11 mouse cellular contexts compared by ENCODE assay signal in the genomic region with DNA sequence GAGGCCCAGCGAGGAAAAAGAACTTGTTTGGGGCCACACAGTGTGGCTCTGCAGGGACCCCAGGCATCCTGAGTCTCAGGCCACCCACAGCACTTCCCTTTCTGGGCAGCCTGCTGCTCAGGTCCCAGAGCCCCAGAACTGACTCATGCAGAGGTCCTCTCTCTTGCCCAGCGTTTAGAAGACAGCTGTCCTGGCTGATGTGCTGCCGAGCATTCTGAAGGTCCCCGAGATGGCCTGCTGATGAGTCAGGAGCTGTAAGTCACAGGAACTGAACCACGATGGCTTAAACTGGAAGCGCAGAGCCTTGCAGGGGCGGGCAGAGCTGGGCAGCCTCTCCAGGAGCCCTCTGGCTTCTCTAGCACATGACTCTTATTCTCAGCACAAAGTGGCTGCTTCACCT. TPM values are rescaled to one million over a fixed set of nuclear protein-coding genes. Genes with fewer than 3 reads are reported as not detected.
A peak's percentile ranks its signal among the peaks of the same experiment; 100 is the strongest.
DNase-seq lines count a peak whose midpoint lies in the region; ATAC-seq and TF ChIP-seq lines count a peak whose summit lies in the region.
"Had no signal": no experiment of that assay in that cellular context is flagged by ENCODE, and none has a peak within 500 bp of the region (broad histone marks: within the 10 kb centered on the region; RNA-seq: fewer than 3 reads in every experiment).

No protein-coding gene starts in this region.

- H3K9me3 ChIP-seq in heart, embryonic 11.5 days (replicated peaks; ENCODE audit: control insufficient read depth, low read length), result no peaks in the 10 kb centered on the region
- H3K9me3 ChIP-seq in embryonic facial prominence, embryonic 15.5 days (replicated peaks), result no peaks in the 10 kb centered on the region
- H3K9me3 ChIP-seq: embryonic facial prominence, embryonic 12.5 days; heart, embryonic 15.5 days had no signal

- TF ChIP-seq CTCF in heart, adult 2 months (IDR thresholded peaks at IDR 0.05), result no peak

- no peak for TF ChIP-seq EP300 in heart, adult 2 months (IDR thresholded peaks at IDR 0.05; ENCODE audit: insufficient read depth, low read depth, low read length)

- no peak overlapping the region for H3K4me3 ChIP-seq in heart, adult 2 months
- no peak overlapping the region for H3K4me3 ChIP-seq in heart, embryonic 11.5 days (ENCODE audit: low read depth, low read length)
- H3K4me3 ChIP-seq in embryonic facial prominence, embryonic 15.5 days (replicated peaks), result no peak overlapping the region
- H3K4me3 ChIP-seq: embryonic facial prominence, embryonic 12.5 days; heart, embryonic 15.5 days had no signal

- no peak overlapping the region for H3K4me2 ChIP-seq in heart, embryonic 11.5 days
- no peak overlapping the region for H3K4me2 ChIP-seq in embryonic facial prominence, embryonic 15.5 days (replicated peaks)
- H3K4me2 ChIP-seq: embryonic facial prominence, embryonic 12.5 days; heart, embryonic 15.5 days had no signal

- H3K36me3 ChIP-seq in heart, adult 2 months (ENCODE audit: control insufficient read depth, insufficient read depth, low read length), result no peaks in the 10 kb centered on the region
- no peaks in the 10 kb centered on the region for H3K36me3 ChIP-seq in heart, embryonic 11.5 days (ENCODE audit: control insufficient read depth, insufficient read depth, low read length)
- no peaks in the 10 kb centered on the region for H3K36me3 ChIP-seq in embryonic facial prominence, embryonic 15.5 days
- H3K36me3 ChIP-seq: embryonic facial prominence, embryonic 12.5 days; heart, embryonic 15.5 days had no signal

- H3K27ac ChIP-seq in heart, adult 2 months, result no peak overlapping the region
- H3K27ac ChIP-seq in heart, embryonic 11.5 days (ENCODE audit: low read depth, low read length), result no peak overlapping the region
- peak overlapping the region; percentile 4; the same call in 1 of the 2 replicates for H3K27ac ChIP-seq in embryonic facial prominence, embryonic 15.5 days (replicated peaks)
- H3K27ac ChIP-seq: embryonic facial prominence, embryonic 12.5 days; heart, embryonic 15.5 days had no signal

- TF ChIP-seq POLR2A in heart, adult 2 months (IDR thresholded peaks at IDR 0.05; ENCODE audit: insufficient read depth, low read depth, low read length), result no peak

- no peak overlapping the region for H3K9ac ChIP-seq in heart, adult 2 months (ENCODE audit: low read depth, low read length)
- H3K9ac ChIP-seq in heart, embryonic 11.5 days (ENCODE audit: low read depth, low read length), result no peak overlapping the region
- H3K9ac ChIP-seq in embryonic facial prominence, embryonic 15.5 days, result no peak overlapping the region
- H3K9ac ChIP-seq: embryonic facial prominence, embryonic 12.5 days; heart, embryonic 15.5 days had no signal

- intact Hi-C loops in heart, adult 2 months (cut with DNase I), result no loop called here

- peak; percentile 42 to 55 for DNase-seq in heart, adult 2 months
- DNase-seq in MN1 (ENCODE audit: low spot score), result peak; percentile 54
- no peak for DNase-seq in left cerebral cortex, adult 18-20 months (ENCODE audit: low spot score in 2 of 2)
- no peak for DNase-seq in layer of hippocampus, adult 18-20 months (ENCODE audit: low spot score in 2 of 2)
- no peak for DNase-seq in frontal cortex, postnatal 36 days (ENCODE audit: low spot score in 2 of 2)

- no peak for ATAC-seq in heart, embryonic 11.5 days (replicated peaks; ENCODE audit: insufficient number of reproducible peaks, low FRiP score, low TSS enrichment)
- ATAC-seq in embryonic facial prominence, embryonic 15.5 days (ENCODE audit: insufficient number of reproducible peaks, low FRiP score, low TSS enrichment, low read depth), result no peak
- peak; percentile 43 to 58; a peak in 2 of 4 replicates for ATAC-seq in hematopoietic stem cell, adult 5-6 weeks (replicated peaks in 1 of 2; ENCODE audit: insufficient read depth in 1 of 2, low FRiP score in 2 of 2, low TSS enrichment in 1 of 2, low read depth in 1 of 2, poor library complexity in 2 of 2, severe bottlenecking in 2 of 2)
- ATAC-seq: CD4-positive, CD25-positive, alpha-beta regulatory T cell, adult 4 months had no signal

- no peaks in the 10 kb centered on the region for H3K4me1 ChIP-seq in heart, adult 2 months (ENCODE audit: control insufficient read depth, insufficient read depth, low read length)
- no peaks in the 10 kb centered on the region for H3K4me1 ChIP-seq in heart, embryonic 11.5 days (ENCODE audit: control insufficient read depth, insufficient read depth, low read length)
- H3K4me1 ChIP-seq in embryonic facial prominence, embryonic 15.5 days, result peaks cover 10% of the 10 kb centered on the region; the same call in 1 of the 2 replicates
- H3K4me1 ChIP-seq: heart, embryonic 15.5 days had no signal

- H3K79me2 ChIP-seq in heart, adult 2 months (replicated peaks; ENCODE audit: control insufficient read depth, insufficient read depth, low read length), result no peaks in the 10 kb centered on the region

- no peaks in the 10 kb centered on the region for H3K27me3 ChIP-seq in heart, adult 2 months (ENCODE audit: control insufficient read depth, insufficient read depth, low read length)
- H3K27me3 ChIP-seq in heart, embryonic 11.5 days (ENCODE audit: control insufficient read depth, insufficient read depth, low read length), result no peaks in the 10 kb centered on the region
- no peaks in the 10 kb centered on the region for H3K27me3 ChIP-seq in embryonic facial prominence, embryonic 15.5 days
- H3K27me3 ChIP-seq: embryonic facial prominence, embryonic 12.5 days; heart, embryonic 15.5 days had no signal

- 37% methylated on average over 7 of the region's 7 CpGs for WGBS in heart, adult 2 months
- 34% methylated on average over 7 of the region's 7 CpGs for WGBS in heart, embryonic 11.5 days (ENCODE audit: insufficient replicate concordance)
- WGBS in embryonic facial prominence, embryonic 15.5 days, result 26% methylated on average over 7 of the region's 7 CpGs

RNA-seq across cellular contexts. Expression of a gene that starts 13.6 kb away (rescaled TPM):
- 1 to 10 TPM; 2.8 to 3.0 TPM for total RNA-seq in heart, adult 2 months (2021)
- 3.4 and 5.6 TPM in 2 replicates for polyA plus RNA-seq in heart, adult 2 months (2012; rRNA removed)
- polyA plus RNA-seq in heart, embryonic 11.5 days (2014; fragmentation: Nextera tagmentation; extraction: Ambion mirVana), result 2.4 TPM in 2 replicates
- polyA plus RNA-seq in embryonic facial prominence, embryonic 15.5 days (2015; fragmentation: Nextera tagmentation; extraction: Ambion mirVana), result 2.2 and 3.0 TPM in 2 replicates
- 0.19 and 2.4 TPM in 2 replicates for total RNA-seq in hematopoietic stem cell, adult 5-6 weeks (2017)
- 10 to 100 TPM; 30.3 to 30.4 TPM for total RNA-seq in left cerebral cortex, adult 18-20 months (2021)
- total RNA-seq in layer of hippocampus, adult 18-20 months (2021), result 10 to 100 TPM; 15.2 to 18.0 TPM

Comparison
In these comparisons a context has a peak if more than half of its experiments do, and no peak if none do; other contexts are left out.
1. DNase-seq: peak in heart, adult 2 months (2 of 2) and MN1 (single experiment); none in left cerebral cortex, adult 18-20 months (0 of 2), layer of hippocampus, adult 18-20 months (0 of 2) and frontal cortex, postnatal 36 days (0 of 2).
2. ATAC-seq: peak in hematopoietic stem cell, adult 5-6 weeks (2 of 2); none in heart, embryonic 11.5 days (single experiment) and embryonic facial prominence, embryonic 15.5 days (single experiment).